8 mouse cellular contexts compared by ENCODE assay signal in the genomic region with DNA sequence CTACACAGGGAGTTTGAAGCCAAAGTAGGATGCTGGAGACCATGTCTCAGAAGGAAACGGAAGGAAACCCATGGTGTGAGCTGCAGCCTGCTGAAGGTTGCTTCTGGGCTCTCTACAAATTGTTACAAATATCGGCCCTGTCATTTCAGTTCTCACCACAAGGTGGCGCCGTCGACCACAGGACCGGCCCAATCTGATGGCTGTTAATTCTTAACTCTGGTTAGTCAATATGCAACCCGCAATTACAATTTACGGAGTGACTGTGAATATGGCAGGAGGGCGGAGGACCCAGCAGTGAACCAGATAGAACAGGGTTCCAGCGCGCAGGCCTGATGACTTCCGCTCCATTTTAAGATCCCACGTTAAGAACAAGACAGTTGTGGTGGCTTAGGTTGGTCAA.
DNase-seq lines count a peak whose midpoint lies in the region; ATAC-seq and TF ChIP-seq lines count a peak whose summit lies in the region.

No protein-coding gene starts in this region.

- H3K9me3 ChIP-seq in heart, postnatal 0 days (replicated peaks; ENCODE audit: control insufficient read depth, low read length) = no peaks in the 10 kb centered on the region
- H3K9me3 ChIP-seq in heart, embryonic 10.5 days = no peaks in the 10 kb centered on the region

- TF ChIP-seq CTCF in heart, postnatal 0 days (IDR thresholded peaks at IDR 0.05; ENCODE audit: low read depth) = peak; percentile 66

- TF ChIP-seq EP300 in heart, postnatal 0 days (IDR thresholded peaks at IDR 0.05; ENCODE audit: low read depth) = no peak

- H3K4me2 ChIP-seq in heart, postnatal 0 days (ENCODE audit: low read depth, low read length) = no peak overlapping the region

- no peaks in the 10 kb centered on the region for H3K36me3 ChIP-seq in heart, postnatal 0 days (replicated peaks; ENCODE audit: control insufficient read depth, insufficient read depth, low read length)
- no peaks in the 10 kb centered on the region for H3K36me3 ChIP-seq in heart, embryonic 10.5 days
- H3K36me3 ChIP-seq in splenic B cell, adult 2 months (ENCODE audit: control insufficient read depth, insufficient read depth, low read length, poor library complexity, severe bottlenecking) = no peaks in the 10 kb centered on the region

- H3K4me3 ChIP-seq in heart, postnatal 0 days (ENCODE audit: low read depth, low read length) = no peak overlapping the region
- H3K4me3 ChIP-seq in heart, embryonic 10.5 days = no peak overlapping the region

- H3K27me3 ChIP-seq in heart, postnatal 0 days (ENCODE audit: control insufficient read depth, insufficient read depth, low read length) = 0 out of 2 replicates have a peak, but pooled peaks cover 4% of the 10 kb centered on the region
- peaks cover 5% of the 10 kb centered on the region; the same call in 1 of the 2 replicates for H3K27me3 ChIP-seq in heart, embryonic 10.5 days (ENCODE audit: insufficient read depth, poor library complexity, severe bottlenecking)
- H3K27me3 ChIP-seq in splenic B cell, adult 2 months (ENCODE audit: control insufficient read depth, insufficient read depth, low read length, poor library complexity, severe bottlenecking) = no peaks in the 10 kb centered on the region

- peak; percentile 8 for DNase-seq in heart, postnatal 0 days (ENCODE audit: low spot score)
- no peak for DNase-seq in heart, embryonic 10.5 days (ENCODE audit: low spot score)
- DNase-seq in B cell, adult 2 months = peak; percentile 78 to 79
- peak; percentile 66 for DNase-seq in adrenal gland, postnatal 10 days
- peak; percentile 52 for DNase-seq in embryo, embryonic 11 days
- peak; percentile 78 to 88 for DNase-seq in kidney, adult 8-10 months
- DNase-seq in lung, postnatal 14 days = peak; percentile 59
- peak; percentile 74 for DNase-seq in splenic B cell, adult 2 months (ENCODE audit: low read depth, low spot score)

- 37% methylated on average over 13 of the region's 13 CpGs for WGBS in heart, postnatal 0 days
- 33% methylated on average over 13 of the region's 13 CpGs for WGBS in heart, embryonic 10.5 days

- no peak overlapping the region for H3K27ac ChIP-seq in heart, postnatal 0 days (ENCODE audit: low read depth)
- H3K27ac ChIP-seq in heart, embryonic 10.5 days = no peak overlapping the region

- no peaks in the 10 kb centered on the region for H3K4me1 ChIP-seq in heart, postnatal 0 days (ENCODE audit: control insufficient read depth, insufficient read depth)
- peaks cover 12% of the 10 kb centered on the region for H3K4me1 ChIP-seq in heart, embryonic 10.5 days

- no peak for ATAC-seq in heart, postnatal 0 days (ENCODE audit: insufficient read depth, low read depth)

- no peak overlapping the region for H3K9ac ChIP-seq in heart, postnatal 0 days (replicated peaks; ENCODE audit: low read depth, low read length)
